Mouse (Mus musculus) spleen, adult 2 months (tissue): ENCODE measurements around the gene Itga7. TPM values are rescaled to one million over a fixed set of nuclear protein-coding genes. Genes with fewer than 3 reads are reported as not detected.
A peak's percentile ranks its signal among the peaks of the same experiment; 100 is the strongest.

Experiments
- DNase-seq, 2 experiments: peaks; one replicate each; pipeline versions ENCODE4 v3.0.0 to v3.0.0-alpha.2; 2012 to 2021; ENCODE audit warnings: low spot score in 2 of 2, low read depth in 1 of 2
- H3K27ac ChIP-seq: fragments of 200-500 bp; 2 replicates; pipeline ENCODE4 v1.5.1; 2012; ENCODE audit warnings: low read length, inconsistent platforms; ENCODE audit not compliant: insufficient read depth
- H3K27me3 ChIP-seq: fragments of 200-500 bp; 2 replicates; pipeline ENCODE4 v1.6.1; 2012; ENCODE audit warnings: mild to moderate bottlenecking, moderate library complexity, low read length, inconsistent platforms; ENCODE audit not compliant: control insufficient read depth, insufficient read depth
- H3K36me3 ChIP-seq: fragments of 200-500 bp; 2 replicates; pipeline ENCODE4 v1.6.1; 2012; ENCODE audit warnings: mild to moderate bottlenecking, low read length, inconsistent platforms; ENCODE audit not compliant: control insufficient read depth, insufficient read depth
- H3K4me1 ChIP-seq: fragments of 200-500 bp; 2 replicates; pipeline ENCODE4 v1.6.1; 2011; ENCODE audit warnings: inconsistent platforms; ENCODE audit not compliant: control insufficient read depth, insufficient read depth, insufficient read length
- H3K4me3 ChIP-seq: fragments of 200-500 bp; 2 replicates; pipeline ENCODE4 v1.5.1; 2011; ENCODE audit warnings: mild to moderate bottlenecking, inconsistent platforms; ENCODE audit not compliant: insufficient read depth, insufficient read length; ENCODE audit errors: extremely low read depth
- CTCF ChIP-seq: fragments of 200-500 bp; IDR thresholded peaks from 2 replicates; pipeline ENCODE4 v1.5.1; 2011; ENCODE audit warnings: mild to moderate bottlenecking, inconsistent platforms; ENCODE audit not compliant: insufficient read depth, insufficient read length, insufficient replicate concordance; ENCODE audit errors: extremely low read depth
- POLR2A ChIP-seq: fragments of 200-500 bp; IDR thresholded peaks from 2 replicates; pipeline ENCODE4 v1.6.1; 2011; ENCODE audit warnings: low read depth, low read length, inconsistent platforms
- WGBS: fragments of 180-500 bp; shearing (Covaris S2); methylation state at CpG from one replicate; pipeline ENCODE4 v1.1.7; 2018; 5-methylcytosine and 5-hydroxymethylcytosine counted together
- polyA plus RNA-seq: library from polyadenylated mRNA; depleted of rRNA; stranded (reverse); fragments of >200 nt; gene quantifications from 2 replicates; pipeline ENCODE4 v1.2.3, GENCODE M21; 2012; rRNA removed

Gene Itga7
- polyA plus RNA-seq = 5.8 and 6.5 TPM in 2 replicates

DNA sequence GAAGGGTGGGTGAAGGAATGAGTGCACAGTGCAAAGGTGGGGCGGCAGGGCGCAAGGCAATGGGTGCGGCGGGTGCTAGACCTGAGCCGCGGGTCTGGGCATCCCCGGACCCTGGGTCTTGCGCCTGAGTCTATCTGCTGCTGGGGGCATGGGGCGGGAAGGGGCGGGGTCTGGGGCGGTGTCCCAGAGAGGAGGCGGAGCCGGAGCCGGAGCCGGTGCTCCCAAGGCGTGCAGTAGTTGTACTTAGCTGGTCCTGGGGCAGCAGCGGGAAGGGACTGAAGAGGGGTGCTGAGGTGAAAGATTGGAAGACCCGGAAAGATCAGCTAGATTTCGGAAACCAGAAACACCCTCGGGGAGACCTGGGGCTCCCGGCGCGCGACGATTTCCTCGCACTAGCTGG, at the start of gene Itga7:
TSS of gene Itga7 (plus strand) at position 245 of the 400 bp plus-strand sequence.
- H3K4me1 ChIP-seq = 0 out of 2 replicates have a peak, but pooled peaks cover 3% of the 10 kb centered on the region
- TF ChIP-seq CTCF = no peak
- TF ChIP-seq POLR2A = no peak
- WGBS = 2% methylated on average over 26 of the region's 26 CpGs
- no peak within 1 kb of the TSS for H3K27ac ChIP-seq
- no peak for DNase-seq
- H3K4me3 ChIP-seq = peak within 1 kb of the TSS; percentile 28; the same call in 1 of the 2 replicates
- H3K27me3 ChIP-seq = peaks cover 8% of the 10 kb centered on the region; the same call in 1 of the 2 replicates
- no peaks in the 10 kb centered on the region for H3K36me3 ChIP-seq

DNA sequence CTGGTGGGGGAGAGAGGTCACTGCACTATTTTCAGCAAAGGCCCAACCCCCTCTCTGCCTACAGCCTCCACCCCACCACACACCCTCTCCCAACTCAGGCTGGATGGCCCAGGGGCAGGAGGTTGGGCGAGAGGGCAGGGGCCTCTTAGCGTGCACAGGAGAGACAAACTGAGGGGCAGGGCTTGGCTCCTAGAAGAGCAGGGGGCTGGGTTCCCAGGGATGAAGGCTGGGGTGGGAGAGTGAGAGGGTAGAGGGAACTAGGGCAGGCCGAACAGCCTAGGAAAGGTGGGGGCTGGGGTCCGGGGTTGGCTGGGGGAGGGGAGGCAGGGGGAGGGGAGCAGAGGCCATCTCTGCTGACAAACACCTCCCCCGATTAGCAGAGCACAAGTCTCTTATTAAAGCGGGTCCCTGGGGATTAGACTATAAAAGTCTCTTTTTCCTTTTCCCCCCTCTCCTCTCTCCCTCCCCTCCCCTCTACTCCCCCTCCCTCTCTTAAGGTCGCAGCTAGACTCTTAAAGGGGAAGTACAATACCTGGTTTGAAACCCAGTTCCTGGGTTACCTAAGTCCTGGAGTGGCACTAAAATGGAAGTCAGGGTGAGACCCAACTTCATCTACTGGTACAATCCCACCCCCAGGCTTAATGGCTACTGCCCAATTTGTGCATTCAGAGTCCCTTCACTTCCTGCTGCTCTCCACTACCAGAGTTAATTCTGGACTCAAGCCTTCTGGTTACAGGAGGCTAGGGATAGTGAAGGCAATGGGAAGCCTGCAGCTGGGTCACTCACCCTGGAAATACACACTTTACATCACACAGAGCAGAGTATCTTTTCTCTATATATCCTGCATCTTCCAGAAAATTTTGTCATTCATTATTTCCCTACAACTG, 44.4 kb upstream of the Itga7 start:
- WGBS = 8% methylated on average over 6 of the region's 7 CpGs
- no peak for TF ChIP-seq POLR2A
- TF ChIP-seq CTCF = no peak

DNA sequence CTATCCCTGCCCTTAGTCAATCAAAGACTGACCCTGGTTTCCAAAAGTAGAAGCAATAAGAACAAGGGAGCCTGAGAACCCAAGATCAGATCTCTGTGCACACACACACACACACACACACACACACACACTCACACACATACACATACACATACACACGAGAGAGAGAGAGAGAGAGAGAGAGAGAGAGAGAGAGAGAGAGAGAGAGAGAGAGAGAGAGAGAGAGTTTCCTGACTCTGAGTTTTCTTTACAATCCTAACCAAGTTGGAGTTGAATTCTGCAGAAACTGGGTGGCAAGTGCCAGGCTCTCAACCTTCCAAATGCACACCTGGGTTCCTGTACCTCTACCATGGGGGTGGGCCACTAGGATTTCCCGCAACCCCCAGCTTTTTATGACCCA, 43.8 kb upstream of the Itga7 start:
- Histone ChIP-seq H3K4me1 (peaks cover 14% of the 10 kb centered on the region; the same call in 1 of the 2 replicates), H3K4me3 (peak overlapping the region; percentile 19; the same call in 1 of the 2 replicates), H3K27ac (no peak overlapping the region), H3K27me3 (peaks cover 4% of the 10 kb centered on the region), H3K36me3 (peaks cover 4% of the 10 kb centered on the region; the same call in 1 of the 2 replicates)
- TF ChIP-seq POLR2A (no peak), CTCF (no peak)
- no peak for DNase-seq
- WGBS = 67% methylated on average over 1 of the region's 2 CpGs

More for the DNA sequence above, 44.4 kb upstream of the Itga7 start:
- Histone ChIP-seq H3K4me3 (peak overlapping the region; percentile 34; the same call in 1 of the 2 replicates), H3K4me1 (peaks cover 14% of the 10 kb centered on the region; the same call in 1 of the 2 replicates), H3K27me3 (peaks cover 4% of the 10 kb centered on the region), H3K36me3 (peaks cover 4% of the 10 kb centered on the region; the same call in 1 of the 2 replicates), H3K27ac (no peak overlapping the region)
- DNase-seq = peak in 1 of 2 experiments; percentile 7

DNA sequence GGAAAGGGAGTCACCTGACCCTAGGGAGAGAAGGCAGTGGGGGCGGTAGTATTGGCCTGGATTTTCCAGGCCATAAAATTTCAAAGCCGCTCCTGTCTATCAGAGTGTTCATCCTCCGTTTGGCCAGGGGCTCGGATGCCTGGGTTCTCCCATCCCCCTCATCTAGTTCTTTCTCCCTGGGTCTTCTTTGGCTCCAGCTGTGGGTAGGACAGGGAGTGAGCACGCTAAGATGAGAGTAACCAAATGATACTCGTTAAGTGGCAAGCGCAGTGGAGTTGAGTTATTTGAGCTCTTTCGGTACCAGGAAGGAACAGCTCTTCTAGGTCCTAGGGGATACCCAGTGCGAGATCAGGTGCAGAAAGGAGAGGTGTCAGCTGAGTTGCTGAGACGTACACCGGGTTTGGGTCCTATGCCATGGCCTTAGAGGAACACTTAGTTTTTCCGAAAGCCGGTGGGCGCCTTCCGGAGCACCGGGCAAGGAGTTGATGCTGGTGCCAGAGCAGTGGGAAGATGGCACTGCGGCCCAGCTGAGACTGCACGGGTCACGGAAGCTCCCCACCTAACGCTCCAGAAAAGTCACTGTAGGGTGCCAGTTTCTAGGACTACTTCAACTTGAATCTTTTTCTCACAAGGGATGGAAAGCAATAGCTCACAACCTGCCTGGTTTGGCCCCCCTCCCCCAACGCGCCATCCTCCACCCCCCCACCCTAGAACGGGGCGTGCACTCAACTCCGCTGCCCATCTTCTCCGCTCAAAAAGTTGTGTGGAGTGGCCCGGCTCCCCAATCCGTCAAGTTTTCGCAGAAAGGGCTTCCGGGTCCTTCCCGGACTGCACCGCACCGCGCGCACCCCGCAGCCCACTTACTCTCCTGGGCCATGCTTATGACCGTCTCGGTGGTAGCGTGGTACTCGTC, 43.0 kb upstream of the Itga7 start:
- peaks cover 12% of the 10 kb centered on the region; the same call in 1 of the 2 replicates for H3K4me1 ChIP-seq
- peaks cover 4% of the 10 kb centered on the region; the same call in 1 of the 2 replicates for H3K36me3 ChIP-seq
- TF ChIP-seq POLR2A (no peak), CTCF (no peak)
- H3K4me3 ChIP-seq = peak overlapping the region; percentile 84
- peak overlapping the region; percentile 52; the same call in 1 of the 2 replicates for H3K27ac ChIP-seq
- peaks cover 4% of the 10 kb centered on the region for H3K27me3 ChIP-seq
- WGBS = 6% methylated on average over 40 of the region's 40 CpGs
- DNase-seq = peak in 1 of 2 experiments; percentile 13

GRCm38 (mm10) chr10:128891296-128892094, 42.1 kb upstream of the Itga7 start, which contains the start of gene Gdf11:
Gdf11 (minus strand) TSS chr10:128891718.
- Histone ChIP-seq H3K4me1 (peaks cover 12% of the 10 kb centered on the region; the same call in 1 of the 2 replicates), H3K36me3 (no peaks in the 10 kb centered on the region), H3K27me3 (peaks cover 4% of the 10 kb centered on the region), H3K4me3 (peak within 1 kb of the TSS; percentile 84), H3K27ac (peak within 1 kb of the TSS; percentile 52; the same call in 1 of the 2 replicates)
- DNase-seq = peak in 1 of 2 experiments; percentile 72
- 2% methylated on average over 53 of the region's 89 CpGs for WGBS
- TF ChIP-seq CTCF (no peak), POLR2A (no peak)
